Mouse (Mus musculus): Measurements from ENCODE around the gene Trpc5. TPM values are rescaled to one million over a fixed set of nuclear protein-coding genes. Genes with fewer than 3 reads are reported as not detected.

The Trpc5 gene
- polyA plus RNA-seq, 1 experiment from 2014 or later, result 0.51 TPM

DNA sequence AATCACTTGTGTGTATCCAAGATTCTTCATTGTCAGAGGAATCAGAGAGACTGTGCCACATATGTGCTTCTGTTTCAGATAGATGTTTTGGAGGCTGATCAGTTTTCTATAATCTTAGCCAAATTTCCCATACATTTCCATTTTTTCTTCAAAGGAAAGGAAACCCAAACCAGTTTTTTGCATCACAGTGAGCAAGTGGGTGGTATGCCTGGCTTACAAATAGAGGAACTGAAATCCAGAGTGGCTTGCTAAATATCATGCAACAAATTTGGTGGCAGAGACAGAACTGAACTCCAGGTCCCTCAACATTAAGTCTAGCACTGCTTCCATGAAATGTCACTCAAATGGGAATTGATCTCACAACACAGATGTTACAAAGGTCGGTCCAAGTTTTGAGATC is 266.9 kb downstream of the Trpc5 start:
- ATAC-seq (replicated peaks; ENCODE audit: low FRiP score, low TSS enrichment, low read depth), result no peak
- Histone ChIP-seq H3K9ac (ENCODE audit: low read length) (no peak overlapping the region), H3K36me3 (ENCODE audit: control insufficient read depth, insufficient read depth, low read length) (no peaks in the 10 kb centered on the region), H3K4me2 (ENCODE audit: low read length) (no peak overlapping the region), H3K27me3 (replicated peaks; ENCODE audit: control insufficient read depth, insufficient read depth, low read length) (no peaks in the 10 kb centered on the region), H3K9me3 (ENCODE audit: control insufficient read depth, low read length) (no peaks in the 10 kb centered on the region), H3K27ac (ENCODE audit: low read depth) (no peak overlapping the region), H3K4me1 (replicated peaks; ENCODE audit: control insufficient read depth, insufficient read depth, low read length) (no peaks in the 10 kb centered on the region), H3K4me3 (ENCODE audit: low read depth, low read length) (no peak overlapping the region)
- WGBS, result 94% methylated on average over 1 of the region's 1 CpGs
- DNase-seq (ENCODE audit: low spot score), result no peak

DNA sequence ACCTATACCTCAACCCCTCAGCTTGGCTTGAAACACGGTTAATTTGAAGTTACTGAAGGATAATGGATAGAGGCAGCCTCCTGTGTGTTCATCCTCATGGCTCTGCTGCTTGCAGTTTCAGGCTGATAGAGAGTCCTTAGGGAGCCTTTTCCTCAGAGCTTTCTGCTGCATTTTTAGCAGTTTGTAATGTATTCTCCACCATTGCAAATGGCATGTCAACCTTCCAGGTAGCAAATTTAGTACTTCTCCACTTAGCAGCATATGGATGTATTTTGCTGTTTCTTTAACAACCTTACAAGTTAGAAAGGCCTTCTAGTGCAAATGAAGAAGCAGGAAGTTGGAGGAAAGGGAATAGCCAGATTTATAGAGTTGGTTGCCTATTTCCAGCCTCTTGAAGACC is 267.7 kb downstream of the Trpc5 start:
- Histone ChIP-seq H3K27ac (ENCODE audit: low read depth) (no peak overlapping the region), H3K36me3 (ENCODE audit: control insufficient read depth, insufficient read depth, low read length) (no peaks in the 10 kb centered on the region), H3K9me3 (ENCODE audit: control insufficient read depth, low read length) (no peaks in the 10 kb centered on the region), H3K9ac (ENCODE audit: low read length) (no peak overlapping the region), H3K4me2 (ENCODE audit: low read length) (no peak overlapping the region), H3K4me1 (replicated peaks; ENCODE audit: control insufficient read depth, insufficient read depth, low read length) (no peaks in the 10 kb centered on the region), H3K4me3 (ENCODE audit: low read depth, low read length) (no peak overlapping the region), H3K27me3 (replicated peaks; ENCODE audit: control insufficient read depth, insufficient read depth, low read length) (no peaks in the 10 kb centered on the region)
- DNase-seq (ENCODE audit: low spot score), result no peak
- 65% methylated on average over 1 of the region's 1 CpGs for WGBS
- ATAC-seq (replicated peaks; ENCODE audit: low FRiP score, low TSS enrichment, low read depth), result no peak

- ATAC-seq (replicated peaks; ENCODE audit: low FRiP score, low TSS enrichment, low read depth), result no peak
Measured at GRCm38 (mm10) chrX:144408036-144408435, 279.9 kb downstream of the Trpc5 start.

DNA sequence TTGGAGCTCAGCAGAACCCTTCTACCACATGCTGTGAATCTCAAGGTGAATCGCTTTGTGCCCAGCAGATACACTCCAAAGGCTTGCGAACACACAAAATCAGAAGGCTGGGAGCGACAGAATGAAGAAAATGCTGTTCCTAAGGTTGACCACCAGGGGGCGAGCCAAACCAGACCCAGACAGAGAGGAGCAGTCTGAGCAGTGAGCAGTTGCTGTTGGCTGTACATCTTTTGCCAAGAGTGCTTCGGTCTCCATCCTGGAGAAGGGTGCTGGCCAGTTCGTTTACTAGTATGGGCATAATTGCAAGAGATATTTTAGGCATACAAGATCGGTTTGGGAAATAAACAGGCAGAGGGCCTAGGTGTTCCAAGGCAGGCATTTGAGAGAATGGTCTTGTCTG is 284.5 kb downstream of the Trpc5 start:
- DNase-seq (ENCODE audit: low spot score), result peak; percentile 69
- Histone ChIP-seq H3K9me3 (ENCODE audit: control insufficient read depth, low read length) (no peaks in the 10 kb centered on the region), H3K4me1 (replicated peaks; ENCODE audit: control insufficient read depth, insufficient read depth, low read length) (no peaks in the 10 kb centered on the region), H3K4me3 (ENCODE audit: low read depth, low read length) (no peak overlapping the region), H3K27me3 (replicated peaks; ENCODE audit: control insufficient read depth, insufficient read depth, low read length) (no peaks in the 10 kb centered on the region), H3K36me3 (ENCODE audit: control insufficient read depth, insufficient read depth, low read length) (no peaks in the 10 kb centered on the region), H3K9ac (ENCODE audit: low read length) (no peak overlapping the region), H3K4me2 (ENCODE audit: low read length) (no peak overlapping the region), H3K27ac (ENCODE audit: low read depth) (no peak overlapping the region)
- ATAC-seq (replicated peaks; ENCODE audit: low FRiP score, low TSS enrichment, low read depth), result no peak
- 31% methylated on average over 7 of the region's 7 CpGs for WGBS

More at GRCm38 (mm10) chrX:144408036-144408435, 279.9 kb downstream of the Trpc5 start:
- no peaks in the 10 kb centered on the region for H3K27me3 ChIP-seq (replicated peaks; ENCODE audit: control insufficient read depth, insufficient read depth, low read length)
- no peaks in the 10 kb centered on the region for H3K9me3 ChIP-seq (ENCODE audit: control insufficient read depth, low read length)
- no peak overlapping the region for H3K4me3 ChIP-seq (ENCODE audit: low read depth, low read length)
- H3K27ac ChIP-seq (ENCODE audit: low read depth), result no peak overlapping the region
- DNase-seq (ENCODE audit: low spot score), result no peak
- 42% methylated on average over 5 of the region's 5 CpGs for whole genome bisulfite sequencing
- H3K36me3 ChIP-seq (ENCODE audit: control insufficient read depth, insufficient read depth, low read length), result no peaks in the 10 kb centered on the region
- H3K9ac ChIP-seq (ENCODE audit: low read length), result no peak overlapping the region
- no peaks in the 10 kb centered on the region for H3K4me1 ChIP-seq (replicated peaks; ENCODE audit: control insufficient read depth, insufficient read depth, low read length)
- H3K4me2 ChIP-seq (ENCODE audit: low read length), result no peak overlapping the region

- Histone ChIP-seq H3K9me3 (ENCODE audit: control insufficient read depth, low read length) (no peaks in the 10 kb centered on the region), H3K4me3 (ENCODE audit: low read depth, low read length) (no peak overlapping the region), H3K27ac (ENCODE audit: low read depth) (no peak overlapping the region), H3K36me3 (ENCODE audit: control insufficient read depth, insufficient read depth, low read length) (no peaks in the 10 kb centered on the region), H3K27me3 (replicated peaks; ENCODE audit: control insufficient read depth, insufficient read depth, low read length) (no peaks in the 10 kb centered on the region), H3K4me1 (replicated peaks; ENCODE audit: control insufficient read depth, insufficient read depth, low read length) (no peaks in the 10 kb centered on the region), H3K9ac (ENCODE audit: low read length) (no peak overlapping the region), H3K4me2 (ENCODE audit: low read length) (no peak overlapping the region)
- no peak for DNase-seq (ENCODE audit: low spot score)
- WGBS, result 55% methylated on average over 2 of the region's 2 CpGs
- no peak for ATAC-seq (replicated peaks; ENCODE audit: low FRiP score, low TSS enrichment, low read depth)
Measured at GRCm38 (mm10) chrX:144374196-144374595, 313.8 kb downstream of the Trpc5 start.

DNA sequence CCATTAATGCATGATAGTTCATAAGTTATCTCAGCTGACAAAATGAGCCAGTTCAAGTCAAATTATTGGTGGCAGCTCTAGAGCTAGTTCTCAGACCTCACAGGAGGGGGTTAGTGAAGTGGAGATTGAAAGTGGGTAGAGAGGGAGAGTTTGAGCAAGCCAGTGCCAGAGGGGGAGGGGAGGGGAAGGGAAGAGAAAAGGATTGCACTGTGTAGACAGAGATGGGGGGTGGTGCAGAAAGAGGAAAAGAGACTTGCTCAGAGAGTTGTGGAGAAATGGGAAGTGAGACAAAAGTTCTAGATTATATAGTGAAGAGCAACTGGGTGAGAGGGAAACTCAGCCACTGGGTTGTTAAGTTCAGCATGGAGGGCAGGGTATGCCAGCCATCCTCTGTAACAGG is 349.6 kb downstream of the Trpc5 start:
- no peaks in the 10 kb centered on the region for H3K27me3 ChIP-seq (replicated peaks; ENCODE audit: control insufficient read depth, insufficient read depth, low read length)

DNA sequence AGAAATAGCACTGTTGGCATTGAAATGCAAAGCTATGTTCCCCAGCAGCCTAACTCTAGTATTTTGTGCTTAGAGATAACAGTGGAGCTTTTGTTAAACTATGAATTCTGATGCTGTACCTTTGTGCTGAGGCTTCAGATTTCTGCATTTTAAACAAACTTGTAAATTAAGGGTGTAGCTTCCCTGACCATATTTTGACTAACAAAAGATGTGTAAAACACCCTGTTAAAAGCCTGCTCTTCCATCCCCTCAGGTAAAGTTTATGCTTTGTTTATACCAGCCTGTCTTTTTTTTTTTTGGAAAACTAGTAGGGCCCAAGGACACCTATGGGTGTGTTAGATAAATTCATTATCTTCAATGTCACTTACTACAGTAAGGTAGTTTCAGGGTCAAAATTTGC is 350.0 kb downstream of the Trpc5 start:
- Histone ChIP-seq H3K27me3 (replicated peaks; ENCODE audit: control insufficient read depth, insufficient read depth, low read length) (no peaks in the 10 kb centered on the region), H3K4me3 (ENCODE audit: low read depth, low read length) (no peak overlapping the region), H3K4me2 (ENCODE audit: low read length) (no peak overlapping the region), H3K27ac (ENCODE audit: low read depth) (no peak overlapping the region), H3K4me1 (replicated peaks; ENCODE audit: control insufficient read depth, insufficient read depth, low read length) (no peaks in the 10 kb centered on the region), H3K9me3 (ENCODE audit: control insufficient read depth, low read length) (no peaks in the 10 kb centered on the region), H3K36me3 (ENCODE audit: control insufficient read depth, insufficient read depth, low read length) (no peaks in the 10 kb centered on the region), H3K9ac (ENCODE audit: low read length) (no peak overlapping the region)
- ATAC-seq (replicated peaks; ENCODE audit: low FRiP score, low TSS enrichment, low read depth) (no peak), DNase-seq (ENCODE audit: low spot score) (no peak)

More for the DNA sequence above, 349.6 kb downstream of the Trpc5 start:
- Histone ChIP-seq H3K4me2 (ENCODE audit: low read length) (no peak overlapping the region), H3K27ac (ENCODE audit: low read depth) (no peak overlapping the region), H3K4me1 (replicated peaks; ENCODE audit: control insufficient read depth, insufficient read depth, low read length) (no peaks in the 10 kb centered on the region), H3K36me3 (ENCODE audit: control insufficient read depth, insufficient read depth, low read length) (no peaks in the 10 kb centered on the region), H3K9ac (ENCODE audit: low read length) (no peak overlapping the region), H3K9me3 (ENCODE audit: control insufficient read depth, low read length) (no peaks in the 10 kb centered on the region), H3K4me3 (ENCODE audit: low read depth, low read length) (no peak overlapping the region)
- DNase-seq (ENCODE audit: low spot score) (no peak), ATAC-seq (replicated peaks; ENCODE audit: low FRiP score, low TSS enrichment, low read depth) (no peak)

DNA sequence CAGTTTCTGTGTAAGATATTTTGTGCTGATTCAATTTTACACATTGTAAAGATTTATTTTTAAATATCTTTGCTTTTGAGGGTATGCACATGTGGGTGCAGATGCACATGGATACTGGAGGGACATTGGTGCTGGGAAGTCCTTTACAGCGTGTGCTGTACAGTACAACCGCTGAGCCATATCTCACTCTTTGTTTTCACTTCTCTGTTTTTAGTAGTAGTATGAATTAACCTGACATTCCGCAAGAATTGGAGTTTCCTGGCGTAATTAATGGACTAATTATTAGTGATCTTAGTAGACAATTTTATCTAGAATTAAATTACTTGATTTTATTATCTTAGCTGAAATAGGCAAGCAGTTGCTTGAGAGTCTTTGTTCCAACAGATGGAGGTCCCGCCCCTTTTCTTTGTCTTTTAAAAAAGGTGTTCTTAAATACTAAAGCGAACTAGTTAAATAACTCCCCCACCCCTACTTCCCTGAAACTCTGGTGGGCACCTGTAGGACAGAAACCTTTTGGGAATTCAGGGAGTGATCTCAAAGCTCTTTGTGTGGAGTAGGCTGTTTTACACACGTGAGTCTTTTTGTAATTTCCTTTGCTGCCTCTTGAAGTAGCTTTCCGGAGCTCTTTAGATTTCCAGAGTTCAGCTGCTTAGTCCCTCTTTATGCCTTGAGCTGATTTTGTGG is 352.5 kb downstream of the Trpc5 start:
- ATAC-seq (replicated peaks; ENCODE audit: low FRiP score, low TSS enrichment, low read depth) (no peak), DNase-seq (ENCODE audit: low spot score) (no peak)
- 58% methylated on average over 8 of the region's 8 CpGs for WGBS

More for the DNA sequence above, 352.5 kb downstream of the Trpc5 start:
- no peak overlapping the region for H3K9ac ChIP-seq (ENCODE audit: low read length)
- H3K27me3 ChIP-seq (replicated peaks; ENCODE audit: control insufficient read depth, insufficient read depth, low read length), result no peaks in the 10 kb centered on the region
- no peak overlapping the region for H3K4me2 ChIP-seq (ENCODE audit: low read length)
- H3K27ac ChIP-seq (ENCODE audit: low read depth), result no peak overlapping the region
- H3K4me3 ChIP-seq (ENCODE audit: low read depth, low read length), result no peak overlapping the region
- H3K9me3 ChIP-seq (ENCODE audit: control insufficient read depth, low read length), result no peaks in the 10 kb centered on the region
- H3K4me1 ChIP-seq (replicated peaks; ENCODE audit: control insufficient read depth, insufficient read depth, low read length), result no peaks in the 10 kb centered on the region
- H3K36me3 ChIP-seq (ENCODE audit: control insufficient read depth, insufficient read depth, low read length), result no peaks in the 10 kb centered on the region
